Mouse (Mus musculus) cerebellum, adult 9-10 months (tissue): Measurements from ENCODE around the gene Fndc10.
"Not testable (repeated sequence)": the region's sequence is repeated elsewhere in the genome, so short reads cannot be mapped to it uniquely, and the experiment has no call there.

Source experiments
- DNase-seq: peaks from one replicate; pipeline ENCODE4 v3.0.0; 2022

The Fndc10 gene

DNA sequence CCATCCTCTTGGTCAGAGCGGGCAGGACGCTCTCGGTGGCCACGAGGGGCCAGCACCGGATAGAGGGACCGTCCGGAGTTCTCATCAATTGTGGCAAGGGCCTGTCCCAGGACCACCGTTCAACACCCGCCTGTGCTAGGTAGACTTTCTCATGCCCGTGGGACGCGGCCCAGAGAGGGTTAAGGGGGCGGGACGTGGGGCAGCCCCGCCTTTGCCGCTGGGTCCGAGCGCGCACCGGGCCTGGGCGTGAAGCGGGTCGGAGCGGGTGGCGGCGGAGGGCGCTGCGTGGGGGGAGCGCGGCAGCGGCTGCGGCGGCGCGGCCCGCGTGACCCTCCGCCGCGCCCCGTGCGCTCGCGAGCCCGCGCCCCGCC is at the start of gene Fndc10:
Fndc10 (plus strand) TSS at position 232 of the 371 bp plus-strand sequence.
- DNase-seq = peak; percentile 89

DNA sequence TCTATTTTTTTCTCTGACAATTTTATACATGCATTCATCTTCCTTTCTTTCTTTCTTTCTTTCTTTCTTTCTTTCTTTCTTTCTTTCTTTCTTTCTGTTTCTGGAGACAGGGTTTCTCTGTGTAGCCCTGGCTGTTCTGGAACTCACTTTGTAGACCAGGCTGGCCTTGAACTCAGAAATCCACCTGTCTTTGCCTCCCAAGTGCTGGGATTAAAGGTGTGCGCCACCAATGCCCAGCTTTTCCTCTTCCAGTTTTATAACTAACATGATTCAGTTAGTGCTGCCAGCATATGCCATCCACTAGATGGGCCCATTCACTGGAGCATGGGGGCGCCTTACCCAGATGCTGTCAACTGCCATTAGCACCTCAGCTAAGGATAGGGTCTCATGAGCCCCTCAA is 48.8 kb upstream of the Fndc10 start, which contains the start of gene Gm10563:
Gm10563 (minus strand) TSS at position 101 of the 400 bp plus-strand sequence.
- DNase-seq = not testable (repeated sequence)

DNA sequence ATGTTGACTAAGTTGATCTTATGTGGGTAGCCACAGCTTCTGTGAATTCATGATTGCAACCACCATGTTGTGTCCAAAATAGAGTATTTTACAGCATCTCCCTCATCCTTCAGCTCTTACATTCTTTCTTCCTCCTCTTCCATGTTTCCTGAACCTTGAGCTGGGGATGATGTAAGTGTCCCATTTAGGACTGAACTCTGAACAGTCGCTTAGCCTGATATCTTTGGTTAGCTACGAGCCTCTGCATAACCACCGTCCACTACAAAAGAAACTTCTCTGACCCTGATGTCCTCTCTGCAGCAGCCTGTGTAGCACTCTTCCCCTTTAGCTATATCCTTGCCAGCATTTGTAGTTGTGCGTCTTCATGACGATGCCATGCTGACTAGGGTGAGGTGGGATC is 48.4 kb upstream of the Fndc10 start:
- DNase-seq = no peak

DNA sequence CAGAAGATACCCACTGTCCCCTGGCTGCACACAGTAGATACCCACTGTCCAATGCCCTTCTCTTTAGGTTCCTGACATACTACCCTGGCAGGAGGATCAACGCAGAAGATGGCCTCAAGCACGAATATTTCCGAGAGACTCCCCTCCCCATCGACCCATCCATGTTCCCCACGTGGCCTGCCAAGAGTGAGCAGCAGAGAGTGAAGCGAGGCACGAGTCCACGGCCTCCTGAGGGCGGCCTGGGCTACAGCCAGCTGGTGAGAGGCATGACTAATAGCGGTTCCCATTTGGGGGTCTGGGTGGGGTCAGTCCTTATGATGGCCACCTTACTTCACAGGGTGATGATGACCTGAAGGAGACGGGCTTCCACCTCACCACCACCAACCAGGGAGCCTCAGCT is 44.8 kb upstream of the Fndc10 start:
- no peak for DNase-seq

DNA sequence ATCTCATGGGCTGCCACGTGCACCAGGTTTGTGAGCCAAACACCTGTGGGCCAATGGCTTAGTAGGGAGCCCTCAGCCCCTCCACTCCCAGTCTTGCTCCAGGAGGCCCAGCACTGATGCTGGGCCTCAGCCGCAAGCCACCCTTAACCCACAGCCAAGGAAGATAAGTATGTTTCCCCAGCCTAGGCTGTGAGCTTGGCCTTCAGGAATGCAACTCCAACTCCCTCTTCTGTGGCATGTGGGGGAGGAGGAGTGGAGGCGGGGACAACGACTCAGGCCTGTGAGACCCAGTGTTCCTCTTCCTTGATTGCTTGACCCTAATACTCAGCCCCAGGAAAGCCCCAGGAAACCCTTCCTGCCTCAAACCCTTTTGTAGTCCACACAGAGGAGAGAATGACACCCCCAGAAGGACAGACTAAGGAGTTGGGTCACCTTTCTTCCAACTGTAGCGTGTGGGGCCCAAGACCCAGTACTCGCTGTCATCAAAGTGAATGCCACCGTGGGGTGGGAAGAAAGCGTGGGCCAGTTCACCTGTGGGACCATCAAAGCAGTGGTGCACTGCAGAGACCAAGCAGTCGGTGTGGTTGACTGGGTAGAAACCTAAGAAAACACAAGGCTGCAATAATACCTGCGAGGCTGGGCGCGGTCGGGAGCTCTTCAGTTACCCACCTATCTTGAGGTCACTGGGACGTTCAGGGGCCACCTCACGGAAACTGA is 42.4 kb upstream of the Fndc10 start:
- peak; percentile 38 for DNase-seq

DNA sequence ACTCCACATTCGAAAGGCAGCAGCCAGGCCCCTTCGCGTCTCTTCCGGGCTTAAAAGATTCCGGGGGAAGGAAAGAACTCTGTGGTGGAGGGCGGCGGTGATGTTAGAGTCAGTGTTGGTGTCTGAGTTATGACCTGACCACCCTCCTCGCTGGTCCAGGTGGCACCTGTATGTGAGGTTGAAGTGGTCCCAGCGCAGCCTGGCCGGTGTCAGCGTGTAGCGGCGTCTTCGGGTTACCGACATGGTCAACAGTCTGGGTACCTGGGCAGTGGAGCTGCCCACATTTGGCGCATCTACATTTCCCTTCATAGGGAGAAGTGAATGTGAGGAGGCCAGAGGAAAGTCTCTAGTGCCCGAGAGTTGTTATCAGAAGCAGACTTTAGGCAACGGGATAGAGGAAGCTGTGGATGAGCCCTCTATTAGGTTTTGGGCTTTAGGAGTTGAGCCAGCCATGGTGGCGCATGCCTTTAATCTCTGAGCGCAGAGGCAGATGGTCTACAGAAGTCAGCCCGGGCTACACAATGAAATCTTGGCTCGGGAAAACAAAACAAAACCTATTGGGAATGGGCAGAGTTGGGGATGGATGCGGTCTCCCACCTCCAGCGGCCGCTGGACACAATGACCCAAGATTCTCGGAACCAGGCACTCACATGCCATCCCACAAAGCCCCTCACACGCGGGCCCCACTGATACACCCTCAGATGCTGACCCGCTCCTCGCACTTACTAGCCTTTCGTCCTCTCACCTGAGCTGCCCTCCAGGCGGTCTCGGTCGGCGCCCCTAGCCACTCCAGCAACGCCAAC is 41.7 kb upstream of the Fndc10 start:
- DNase-seq = peak; percentile 72

DNA sequence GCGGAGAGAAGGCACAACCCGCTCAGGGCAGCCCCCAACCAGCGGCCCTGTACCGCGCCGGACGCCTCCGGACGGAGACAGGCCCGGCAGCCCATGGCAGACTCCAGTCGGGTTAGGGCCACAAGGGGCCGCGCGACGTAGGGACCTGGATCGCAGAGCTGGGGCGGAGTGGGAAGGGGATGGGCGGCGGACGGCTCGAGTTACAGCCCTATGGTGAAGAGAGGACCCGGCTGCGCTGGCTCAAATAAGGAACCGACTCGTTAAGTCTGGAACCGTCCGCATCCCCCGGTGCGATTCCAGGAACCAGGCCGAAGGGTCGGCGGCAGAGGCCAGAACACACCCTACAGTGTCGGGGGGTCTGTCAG is 41.1 kb upstream of the Fndc10 start, which contains the start of gene Mmp23:
Mmp23 (minus strand) TSS at position 299 of the 365 bp plus-strand sequence.
- DNase-seq = peak; percentile 64

DNA sequence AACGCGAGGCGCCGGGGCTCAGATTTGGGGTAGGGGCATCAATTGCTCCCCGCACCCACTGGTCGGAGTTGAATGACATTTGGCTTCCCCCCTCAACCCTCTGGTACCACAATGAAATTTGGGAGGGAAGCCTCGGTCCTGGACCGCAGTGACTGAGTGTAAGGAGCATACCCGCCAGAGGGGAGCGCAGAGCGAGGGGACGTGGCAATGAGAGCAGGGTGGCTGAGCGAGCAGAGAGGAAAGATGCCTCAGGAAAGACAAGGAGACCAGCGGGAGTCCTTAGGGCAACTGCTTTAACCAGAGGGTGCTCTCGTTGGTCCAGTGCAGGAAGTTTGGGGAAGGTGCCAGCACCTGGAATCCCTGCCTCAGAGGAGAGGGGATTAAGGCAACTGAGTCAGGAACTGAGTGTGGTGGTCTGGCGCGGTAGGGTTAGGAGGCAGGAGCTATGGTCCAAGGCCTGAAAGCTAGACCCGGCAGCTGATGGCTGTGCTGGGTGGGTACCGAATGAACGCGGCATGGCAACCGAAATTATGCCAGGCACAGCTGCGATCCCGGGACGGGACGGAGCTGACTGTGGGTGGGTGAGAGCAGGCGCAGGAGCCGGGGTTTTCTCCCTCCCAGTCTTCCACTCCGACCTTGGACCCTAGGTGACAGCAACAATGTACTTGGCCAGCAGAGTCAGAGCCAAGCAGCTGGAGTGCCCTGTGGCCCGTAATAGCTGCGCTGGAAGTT is 40.5 kb upstream of the Fndc10 start:
- DNase-seq = peak; percentile 74

DNA sequence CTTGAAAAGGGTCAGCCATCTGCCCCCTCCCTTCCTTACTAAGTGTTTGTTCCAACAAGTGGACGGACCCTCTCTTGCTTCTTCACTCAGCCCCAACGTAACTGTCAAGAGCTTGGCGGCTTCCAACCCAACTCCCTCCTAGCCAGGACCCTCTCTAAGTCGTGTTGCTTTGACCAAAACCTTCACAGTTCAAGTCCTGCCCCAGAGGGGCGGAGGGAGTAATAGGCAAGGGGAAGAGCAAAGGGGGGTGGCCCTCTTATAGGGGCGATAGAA is 40.0 kb upstream of the Fndc10 start:
- DNase-seq = peak; percentile 71

DNA sequence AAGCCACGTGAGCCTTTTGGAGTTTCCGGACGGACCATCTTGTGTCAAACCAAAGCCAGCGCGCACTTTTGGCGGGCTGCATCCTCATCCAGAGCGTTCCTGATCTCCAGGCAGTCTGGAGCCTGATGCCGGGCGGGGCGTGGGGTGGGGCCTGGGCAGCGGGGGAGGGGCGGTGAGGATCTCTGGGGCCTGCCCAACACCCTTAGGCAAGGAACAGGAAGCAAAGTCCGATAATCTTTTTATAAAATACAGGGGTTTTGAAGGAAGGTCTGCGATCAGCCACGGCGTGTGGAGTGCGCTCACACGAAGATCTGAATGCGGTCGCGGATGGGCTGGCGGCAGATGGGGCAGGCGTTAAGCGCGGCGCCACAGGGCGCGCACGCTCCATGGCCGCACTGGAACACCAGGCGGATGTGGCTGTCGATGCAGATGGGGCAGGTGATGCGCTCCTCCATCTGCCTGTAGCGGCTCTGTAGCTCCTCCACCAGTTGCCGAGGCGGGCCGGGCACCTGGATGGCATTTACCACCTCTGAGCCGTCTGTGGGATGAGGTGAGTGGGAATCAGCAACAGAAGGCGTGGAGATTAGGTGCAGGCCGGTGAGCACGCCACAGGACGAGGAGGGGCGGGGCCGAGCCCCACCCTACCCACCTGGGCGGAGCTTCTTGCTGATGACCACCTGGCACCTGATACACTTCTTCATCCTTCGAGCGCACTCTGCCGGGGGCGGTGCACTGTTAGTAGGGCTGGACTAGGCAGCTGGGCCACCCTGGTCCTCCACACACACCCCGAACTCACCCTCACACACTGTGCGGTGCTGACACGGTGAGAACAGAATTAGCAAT is 39.5 kb upstream of the Fndc10 start:
- peak; percentile 84 for DNase-seq

DNA sequence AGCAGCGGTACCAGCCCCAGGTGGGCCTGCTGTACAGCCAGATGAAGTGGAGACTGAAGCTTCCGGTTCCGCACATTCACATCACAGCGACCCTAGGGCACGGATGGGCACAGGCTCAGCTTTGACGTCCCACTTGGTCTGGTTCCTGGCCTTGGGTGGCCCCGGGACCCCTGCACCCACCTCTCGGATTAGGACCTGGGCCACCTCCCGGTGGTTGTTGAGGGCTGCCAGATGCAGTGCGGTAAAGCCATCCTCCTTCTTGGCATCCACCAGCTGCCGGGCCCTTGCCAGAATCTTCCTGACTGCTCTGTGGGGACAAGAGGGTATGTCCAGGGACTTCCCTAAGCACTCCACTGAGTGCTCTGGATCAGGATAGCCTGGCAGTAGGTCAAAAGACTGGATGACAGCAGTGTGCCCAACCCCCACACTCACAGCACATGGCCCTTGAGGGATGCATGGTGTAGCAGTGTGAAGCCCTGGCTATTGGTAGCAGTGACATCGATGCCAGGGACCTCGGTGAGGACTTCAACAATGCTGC is 37.9 kb upstream of the Fndc10 start:
- peak; percentile 68 for DNase-seq

DNA sequence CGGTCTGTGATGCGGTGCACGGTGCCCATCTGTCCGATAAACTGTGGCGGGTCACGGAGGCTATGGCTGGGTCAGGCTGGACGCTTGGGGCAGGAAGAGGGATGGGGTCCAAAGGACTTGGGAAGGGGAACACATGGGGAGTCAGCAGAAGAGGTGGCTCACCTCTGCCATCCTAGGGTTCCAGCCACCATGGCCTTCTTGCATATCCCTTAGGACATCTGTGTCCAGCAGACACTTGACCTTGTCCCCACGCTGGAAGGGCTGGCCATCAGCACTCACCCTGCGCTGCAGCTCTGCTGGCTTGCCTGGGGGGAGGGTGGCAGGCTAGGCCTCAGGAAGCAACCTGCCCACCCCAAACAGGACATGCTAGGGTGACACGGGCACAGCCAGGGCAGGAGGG is 35.2 kb upstream of the Fndc10 start:
- DNase-seq = no peak

DNA sequence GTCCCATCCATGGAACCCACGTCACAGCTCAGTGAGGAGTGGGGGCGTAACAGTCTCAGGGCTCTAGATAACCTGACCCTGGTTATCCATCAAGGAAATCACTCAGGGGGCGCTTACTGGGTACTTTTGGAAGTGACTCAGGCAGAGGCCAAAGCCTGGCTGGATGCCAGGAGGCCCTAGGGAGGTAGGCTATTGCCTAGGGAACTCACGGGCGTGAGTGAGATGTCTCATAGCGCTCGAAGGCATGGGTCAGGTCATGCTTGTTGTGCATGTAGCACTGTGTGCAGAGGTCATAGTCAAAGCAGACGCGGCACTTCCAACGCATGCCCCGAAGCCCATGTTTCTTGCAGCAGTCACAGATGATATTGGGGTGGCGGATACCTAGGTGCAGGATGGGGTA is 33.5 kb upstream of the Fndc10 start:
- no peak for DNase-seq

DNA sequence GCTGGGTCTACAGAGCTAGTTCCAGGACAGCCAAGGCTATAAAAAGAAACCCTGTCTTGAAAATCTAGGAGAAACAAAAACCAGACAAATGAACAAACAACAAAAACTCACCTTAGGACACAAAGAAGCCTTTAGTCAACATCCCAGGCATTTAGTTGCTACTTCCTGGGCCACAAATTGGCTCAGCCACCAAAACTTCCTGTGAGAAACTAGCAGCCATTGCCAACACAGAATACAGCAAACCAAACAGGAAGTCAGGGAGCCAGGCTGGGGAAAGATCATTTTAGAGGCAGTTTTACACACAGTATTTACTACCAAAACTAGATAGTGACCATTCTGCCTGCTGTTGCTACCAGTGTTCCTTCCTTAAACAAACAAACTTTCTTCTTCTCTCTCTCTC is 27.2 kb upstream of the Fndc10 start:
- no peak for DNase-seq

DNA sequence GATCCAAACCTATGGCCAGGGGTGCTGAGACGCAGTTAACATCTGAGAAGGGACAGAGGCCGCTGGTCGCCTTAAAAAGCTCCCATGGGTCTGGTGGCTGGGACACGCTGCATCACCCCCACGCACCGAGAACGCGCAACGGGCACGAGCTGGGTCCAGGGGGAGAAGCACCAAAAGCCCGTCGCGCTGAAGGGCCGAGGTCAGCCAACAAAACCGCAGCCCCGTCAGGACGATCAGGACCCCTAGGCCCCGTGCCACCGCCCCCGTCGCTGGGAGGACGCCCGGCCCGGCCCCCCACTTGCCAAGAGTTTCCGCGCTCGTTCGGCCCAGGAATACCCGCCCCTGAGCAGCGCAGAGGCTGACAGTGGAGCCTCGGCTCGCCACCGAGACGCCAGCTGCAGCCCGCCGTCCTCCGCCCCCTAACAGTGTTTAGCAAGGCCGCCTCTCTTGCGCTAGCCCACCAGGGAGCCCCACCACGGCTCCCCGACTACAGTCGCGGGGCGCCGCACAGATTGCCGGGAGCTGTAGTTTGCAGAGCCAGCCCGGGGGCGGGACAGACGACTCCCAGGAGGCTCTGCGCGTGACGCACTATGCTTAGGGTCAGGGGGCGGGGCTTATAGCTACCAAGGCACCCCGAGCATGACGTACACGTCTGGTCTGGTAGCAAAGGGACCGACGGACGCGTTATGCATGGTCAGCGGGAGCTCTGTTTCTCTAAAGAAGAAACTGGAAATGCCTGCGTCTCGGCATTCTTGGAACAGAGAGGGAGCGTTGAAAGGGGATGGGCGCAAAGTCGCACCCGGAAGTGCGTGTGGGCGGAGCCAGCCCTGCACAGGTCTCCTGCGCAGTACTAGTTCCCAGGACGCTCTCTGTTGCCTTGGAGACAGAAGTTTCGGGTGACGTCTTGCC is 25.2 kb upstream of the Fndc10 start, which contains the start of gene Mib2:
Mib2 (minus strand) TSS at position 510 of the 909 bp plus-strand sequence.
- DNase-seq = peak; percentile 99

DNA sequence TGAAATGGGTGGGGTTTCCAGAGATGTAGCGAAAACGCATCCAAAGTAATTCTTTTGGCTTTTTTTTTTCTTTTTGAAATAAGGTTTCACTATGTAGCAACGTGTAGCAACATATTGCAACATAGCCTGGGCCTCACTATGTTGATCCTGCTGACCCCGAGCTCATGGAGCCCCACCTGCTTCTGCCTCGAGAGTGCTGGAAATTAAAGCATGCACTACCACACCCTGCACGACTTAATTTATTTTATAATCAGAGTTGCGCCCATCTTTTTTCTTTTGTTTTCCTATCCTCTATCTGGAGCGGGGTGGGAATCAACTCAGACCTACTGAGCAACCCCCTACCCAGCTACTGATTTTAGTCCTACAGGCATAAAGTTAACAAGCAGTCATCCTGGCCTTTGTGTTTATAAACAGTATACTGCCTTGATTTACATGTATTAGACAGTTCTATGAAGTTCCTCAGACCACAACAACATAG is 24.5 kb upstream of the Fndc10 start:
- no peak for DNase-seq

DNA sequence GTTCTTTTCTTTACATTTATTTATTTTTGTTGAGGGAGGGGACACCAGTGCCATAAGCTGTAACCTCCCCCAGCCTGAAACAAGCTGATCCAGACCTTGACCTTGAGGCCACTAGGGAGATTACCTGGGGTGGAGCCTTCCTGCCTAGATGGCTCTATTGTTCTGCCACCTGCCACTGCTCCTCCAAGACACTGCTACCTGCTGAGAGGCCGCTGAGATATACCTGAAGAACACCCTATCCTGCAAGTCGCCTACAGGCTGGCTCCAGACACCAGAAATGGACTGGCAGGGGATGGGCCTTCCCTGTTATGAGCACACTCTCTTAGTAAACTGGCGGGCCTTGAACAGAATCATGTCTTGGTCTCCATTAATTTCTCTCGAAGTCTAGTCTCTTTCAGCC is 23.9 kb upstream of the Fndc10 start:
- not testable (repeated sequence) for DNase-seq

DNA sequence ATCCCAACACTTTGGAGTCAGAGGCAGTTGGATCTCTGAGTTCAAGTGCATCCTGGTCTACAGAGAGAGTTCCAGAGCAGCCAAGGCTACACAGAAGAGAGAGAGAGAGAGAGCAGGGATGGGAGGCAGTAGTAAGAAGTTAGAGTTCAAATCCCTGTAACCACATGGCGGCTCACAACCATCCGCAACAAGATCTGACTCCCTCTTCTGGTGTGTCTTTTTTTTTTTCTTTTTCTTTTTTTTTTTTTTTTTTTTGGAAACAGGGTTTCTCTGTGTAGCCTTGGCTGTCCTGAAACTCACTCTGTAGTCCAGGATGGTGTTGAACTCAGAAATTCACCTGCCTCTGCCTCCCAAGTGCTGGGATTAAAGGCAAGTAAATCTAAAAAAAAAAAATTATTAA is 22.1 kb upstream of the Fndc10 start:
- no peak for DNase-seq

DNA sequence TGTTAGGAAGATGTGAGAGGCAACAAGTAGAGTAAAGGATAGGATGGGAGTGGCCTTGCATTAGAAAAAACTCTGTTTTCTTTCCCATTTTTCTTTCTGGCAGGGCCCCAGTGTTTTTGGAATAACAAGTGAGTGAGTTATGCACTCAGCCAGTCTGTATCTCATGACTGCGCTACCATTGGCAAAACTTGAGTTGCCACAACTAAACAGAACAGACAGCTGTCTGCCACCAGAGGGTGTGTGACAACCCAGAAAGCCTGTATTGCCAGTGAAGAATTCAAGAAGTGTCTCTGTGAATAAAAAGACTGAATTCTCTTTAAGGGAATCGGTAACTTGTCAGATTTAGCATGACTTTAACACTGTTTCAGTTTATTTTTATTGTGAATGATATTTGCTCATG is 18.2 kb upstream of the Fndc10 start:
- DNase-seq = peak; percentile 77

DNA sequence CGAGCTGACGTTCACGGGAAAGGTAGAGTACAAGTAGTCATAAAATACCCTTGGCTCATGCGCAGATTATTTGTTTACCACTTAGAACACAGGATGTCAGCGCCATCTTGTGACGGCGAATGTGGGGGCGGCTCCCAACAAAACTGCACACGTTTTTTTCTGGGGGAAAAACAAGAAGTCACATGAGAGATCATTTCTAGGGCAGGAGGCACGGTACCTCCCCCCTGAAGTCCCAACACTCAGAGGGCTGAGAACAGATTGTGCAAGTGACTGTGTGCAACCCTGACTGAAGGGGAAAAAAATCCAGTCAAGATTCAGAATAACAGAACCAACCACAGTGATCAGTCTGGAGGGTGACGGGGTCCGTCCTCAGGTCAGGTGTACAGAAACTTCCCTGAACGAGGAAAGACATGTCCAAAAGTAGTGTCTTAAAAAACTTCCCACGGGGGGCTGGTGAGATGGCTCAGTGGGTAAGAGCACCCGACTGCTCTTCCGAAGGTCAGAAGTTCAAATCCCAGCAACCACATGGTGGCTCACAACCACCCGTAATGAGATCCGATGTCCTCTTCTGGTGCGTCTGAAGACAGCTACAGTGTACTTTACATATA is 10.4 kb upstream of the Fndc10 start:
- not testable (repeated sequence) for DNase-seq

DNA sequence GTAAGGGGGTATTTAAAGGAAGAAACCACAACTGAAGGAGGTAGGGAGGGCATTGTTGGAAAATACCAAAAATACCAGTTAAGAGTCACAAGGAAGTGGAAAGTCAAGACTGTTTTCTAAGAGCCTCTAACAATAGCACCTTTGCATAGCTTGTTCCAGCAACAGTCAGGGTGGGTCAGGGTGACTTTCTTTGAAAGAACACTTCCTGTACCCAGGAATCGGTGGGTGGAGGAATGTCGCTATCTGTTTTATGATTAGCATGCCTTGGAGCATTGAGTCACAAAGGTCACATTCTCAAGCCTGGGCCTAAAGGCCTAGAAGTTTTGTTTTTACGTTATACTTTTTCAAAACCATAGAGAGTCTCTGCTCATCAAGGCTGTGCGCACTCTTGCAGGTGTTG is 6.4 kb upstream of the Fndc10 start:
- not testable (repeated sequence) for DNase-seq
